Mouse (Mus musculus) embryonic facial prominence, embryonic 11.5 days (tissue): Measurements from ENCODE around the gene Col13a1. TPM values are rescaled to one million over a fixed set of nuclear protein-coding genes. Genes with fewer than 3 reads are reported as not detected.

Experiments
- ATAC-seq: fragments of 200-750 bp; cut with Nextera tagmentation; replicated peaks from 2 replicates; pipeline ENCODE4 v1.8.0; 2017; ENCODE audit warnings: low read depth; ENCODE audit not compliant: insufficient number of reproducible peaks, low FRiP score, low TSS enrichment
- DNase-seq: peaks from one replicate; pipeline ENCODE4 v3.0.0-alpha.2; 2015; ENCODE audit warnings: low spot score
- H3K27ac ChIP-seq: fragments of 300-500 bp; sonication (generic); replicated peaks from 2 replicates; pipeline ENCODE4 v1.5.1; 2014; ENCODE audit warnings: mild to moderate bottlenecking, low read depth, low read length, control low read depth
- H3K27me3 ChIP-seq: fragments of 300-500 bp; sonication (generic); 2 replicates; pipeline ENCODE4 v1.6.1; 2014; ENCODE audit warnings: mild to moderate bottlenecking, low read length, moderate library complexity, mixed read lengths; ENCODE audit not compliant: control insufficient read depth, insufficient read depth
- H3K36me3 ChIP-seq: fragments of 300-500 bp; sonication (generic); replicated peaks from 2 replicates; pipeline ENCODE4 v1.6.1; 2014; ENCODE audit warnings: low read depth, mild to moderate bottlenecking, low read length, moderate library complexity, mixed read lengths; ENCODE audit not compliant: control insufficient read depth, insufficient read depth
- H3K4me1 ChIP-seq: fragments of 300-500 bp; sonication (generic); 2 replicates; pipeline ENCODE4 v1.6.1; 2014; ENCODE audit warnings: low read length, mixed read lengths; ENCODE audit not compliant: control insufficient read depth, insufficient read depth
- H3K4me2 ChIP-seq: fragments of 300-500 bp; sonication (generic); 2 replicates; pipeline ENCODE4 v1.6.1; 2014; ENCODE audit warnings: low read depth, mild to moderate bottlenecking, control low read depth, low read length, moderate library complexity
- H3K4me3 ChIP-seq: fragments of 300-500 bp; sonication (generic); 2 replicates; pipeline ENCODE4 v1.5.1; 2014; ENCODE audit warnings: low read depth, low read length, control low read depth
- H3K9ac ChIP-seq: fragments of 300-500 bp; sonication (generic); replicated peaks from 2 replicates; pipeline ENCODE4 v1.6.1; 2014; ENCODE audit warnings: mild to moderate bottlenecking, control low read depth, low read length
- H3K9me3 ChIP-seq: fragments of 300-500 bp; sonication (generic); replicated peaks from 2 replicates; pipeline ENCODE4 v1.6.1; 2016; ENCODE audit warnings: mild to moderate bottlenecking, low read length, inconsistent platforms, mixed read lengths; ENCODE audit not compliant: control insufficient read depth
- WGBS: fragments of 180-500 bp; shearing (Covaris S2); extraction: QIAGEN DNeasy Blood & Tissue Kit; methylation state at CpG from one replicate; pipeline ENCODE4 v1.1.7; 2014; 5-methylcytosine and 5-hydroxymethylcytosine counted together
- polyA plus RNA-seq: library from polyadenylated mRNA; unstranded; fragments of >200 nt; fragmentation: Nextera tagmentation; extraction: Ambion mirVana; gene quantifications from 2 replicates; pipeline ENCODE4 v1.2.1, GENCODE M21; 2014

The Col13a1 gene
- polyA plus RNA-seq, 1 experiment from 2014 or later: 4.6 TPM

- no peak for DNase-seq
- no peak for ATAC-seq
- Histone ChIP-seq H3K9me3 (no peaks in the 10 kb centered on the region), H3K27ac (no peak overlapping the region), H3K9ac (no peak overlapping the region), H3K4me3 (no peak overlapping the region), H3K36me3 (no peaks in the 10 kb centered on the region), H3K4me2 (no peak overlapping the region), H3K27me3 (no peaks in the 10 kb centered on the region), H3K4me1 (peaks cover 4% of the 10 kb centered on the region)
- 94% methylated on average over 10 of the region's 10 CpGs for WGBS
These were observed 88.6 kb downstream of the Col13a1 start for GRCm38 (mm10) chr10:61890294-61890693.

GRCm38 (mm10) chr10:61879427-61879826 lies 99.5 kb downstream of the Col13a1 start:
- Histone ChIP-seq H3K4me1 (0 out of 2 replicates have a peak, but pooled peaks cover 2% of the 10 kb centered on the region), H3K4me2 (no peak overlapping the region), H3K4me3 (no peak overlapping the region), H3K9me3 (no peaks in the 10 kb centered on the region), H3K27ac (no peak overlapping the region), H3K36me3 (no peaks in the 10 kb centered on the region), H3K9ac (0 out of 2 replicates have a peak overlapping the region, but pooled peaks have one; percentile 13), H3K27me3 (no peaks in the 10 kb centered on the region)
- DNase-seq: peak; percentile 26
- ATAC-seq: no peak
- 13% methylated on average over 4 of the region's 4 CpGs for WGBS

DNA sequence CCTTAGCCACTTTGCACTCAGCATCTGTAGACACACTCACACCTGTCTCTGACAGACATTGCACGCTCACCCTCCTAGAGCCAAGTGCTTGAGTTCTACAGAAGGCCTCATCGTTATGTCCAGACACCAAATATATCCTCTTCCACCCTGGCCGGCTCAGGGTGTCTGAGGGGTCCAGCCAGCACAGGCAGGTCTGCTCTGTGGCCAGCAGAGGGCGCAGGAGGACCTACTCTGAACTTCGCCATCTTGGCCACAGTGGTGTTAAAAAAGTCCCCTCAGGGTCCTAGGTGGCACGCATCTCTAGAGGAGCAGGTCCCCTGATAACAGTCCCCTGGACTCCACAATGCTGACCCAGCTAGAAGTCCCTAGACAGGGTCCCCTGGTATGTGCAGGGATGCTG lies 101.1 kb downstream of the Col13a1 start:
- WGBS: 10% methylated on average over 6 of the region's 6 CpGs
- Histone ChIP-seq H3K9ac (no peak overlapping the region), H3K4me2 (no peak overlapping the region), H3K27me3 (no peaks in the 10 kb centered on the region), H3K27ac (no peak overlapping the region), H3K36me3 (no peaks in the 10 kb centered on the region), H3K4me3 (no peak overlapping the region), H3K9me3 (no peaks in the 10 kb centered on the region), H3K4me1 (0 out of 2 replicates have a peak, but pooled peaks cover 2% of the 10 kb centered on the region)
- ATAC-seq (0 out of 2 replicates have a peak, but pooled peaks have one; percentile 21), DNase-seq (peak; percentile 93)

DNA sequence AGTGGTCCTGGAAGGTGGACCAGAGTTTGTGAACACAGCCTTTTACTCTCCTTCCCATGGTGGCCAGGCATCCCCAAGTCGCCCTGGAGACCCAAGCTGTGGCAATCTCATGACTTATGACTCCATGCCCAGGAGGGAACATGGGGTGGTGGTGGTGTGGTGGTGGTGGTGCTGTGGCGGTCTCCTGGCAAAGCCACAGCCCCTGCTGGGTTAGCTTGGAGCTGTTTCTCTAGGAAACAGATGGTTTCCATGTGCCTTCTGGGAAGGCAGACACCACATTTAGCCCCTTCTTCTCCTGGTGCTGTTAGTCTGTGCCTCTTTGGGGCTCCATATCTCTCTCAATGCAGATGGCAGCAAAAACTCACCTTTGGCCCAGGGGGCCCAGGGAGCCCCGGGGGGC lies 109.1 kb downstream of the Col13a1 start:
- Histone ChIP-seq H3K9me3 (no peaks in the 10 kb centered on the region), H3K9ac (no peak overlapping the region), H3K27ac (no peak overlapping the region), H3K4me3 (no peak overlapping the region), H3K4me2 (no peak overlapping the region), H3K4me1 (peaks cover 5% of the 10 kb centered on the region), H3K27me3 (no peaks in the 10 kb centered on the region), H3K36me3 (no peaks in the 10 kb centered on the region)
- DNase-seq (no peak), ATAC-seq (no peak)
- 72% methylated on average over 3 of the region's 3 CpGs for WGBS

DNA sequence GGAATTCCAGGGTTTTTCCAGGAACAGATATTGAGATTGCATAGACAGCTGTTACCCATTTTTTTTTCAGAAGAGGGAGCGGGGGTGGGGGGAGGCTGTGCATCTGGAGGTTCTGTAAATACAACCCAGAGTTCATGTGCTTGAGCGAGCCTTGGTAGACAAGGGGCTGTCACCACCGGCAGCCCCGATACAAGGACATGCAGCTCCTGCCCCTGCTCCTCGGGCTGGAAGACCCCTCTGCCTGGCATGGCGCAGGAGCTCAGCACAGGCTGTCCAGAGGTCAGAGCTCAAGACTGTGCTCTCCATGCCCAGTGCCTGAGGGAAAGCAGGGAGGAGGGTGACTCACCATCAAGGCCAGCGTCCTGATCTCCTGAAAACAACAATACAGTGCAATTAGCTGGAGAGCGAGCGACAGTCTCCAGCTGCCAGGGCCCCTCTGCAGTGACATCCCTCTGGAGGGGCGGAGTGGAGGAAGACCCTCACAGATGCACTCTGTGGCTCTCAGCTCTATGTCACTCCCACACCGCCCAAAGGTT lies 112.8 kb downstream of the Col13a1 start:
- H3K9ac ChIP-seq: no peak overlapping the region; the same call in 1 of the 2 replicates
- H3K27me3 ChIP-seq: no peaks in the 10 kb centered on the region
- H3K4me1 ChIP-seq: peaks cover 5% of the 10 kb centered on the region
- DNase-seq: peak; percentile 49
- H3K27ac ChIP-seq: no peak overlapping the region
- no peaks in the 10 kb centered on the region for H3K36me3 ChIP-seq
- no peak overlapping the region for H3K4me3 ChIP-seq
- peaks cover 12% of the 10 kb centered on the region for H3K9me3 ChIP-seq
- WGBS: 33% methylated on average over 11 of the region's 11 CpGs
- no peak overlapping the region for H3K4me2 ChIP-seq
- 0 out of 2 replicates have a peak, but pooled peaks have one; percentile 30 for ATAC-seq

DNA sequence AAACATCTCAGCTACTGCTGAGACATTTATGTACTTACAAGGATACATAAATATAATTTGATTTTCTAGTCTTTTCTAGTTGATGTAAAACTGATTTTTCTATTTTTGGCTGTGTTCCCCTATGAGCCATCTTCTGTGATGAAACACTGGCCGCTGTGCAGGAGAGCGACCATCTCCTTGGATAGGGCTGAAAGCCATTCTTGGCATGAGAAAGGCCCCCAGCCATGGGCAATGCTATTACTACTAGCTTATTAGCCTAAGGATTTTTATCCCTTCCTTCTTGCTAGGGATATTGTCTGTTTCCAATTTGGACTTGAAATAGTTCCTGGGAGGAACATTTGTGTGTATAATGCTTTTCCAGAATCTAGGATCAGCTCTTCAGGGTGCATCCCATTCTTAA lies 119.5 kb downstream of the Col13a1 start:
- ATAC-seq (no peak), DNase-seq (no peak)
- no peak overlapping the region for H3K9ac ChIP-seq
- WGBS: 89% methylated on average over 2 of the region's 2 CpGs
- no peak overlapping the region for H3K4me3 ChIP-seq
- no peaks in the 10 kb centered on the region for H3K4me1 ChIP-seq
- H3K27me3 ChIP-seq: no peaks in the 10 kb centered on the region
- no peaks in the 10 kb centered on the region for H3K36me3 ChIP-seq
- H3K4me2 ChIP-seq: no peak overlapping the region
- H3K27ac ChIP-seq: no peak overlapping the region
- H3K9me3 ChIP-seq: peaks cover 12% of the 10 kb centered on the region

- WGBS: 76% methylated on average over 8 of the region's 8 CpGs
- Histone ChIP-seq H3K9me3 (no peaks in the 10 kb centered on the region), H3K4me2 (no peak overlapping the region), H3K27ac (no peak overlapping the region), H3K9ac (no peak overlapping the region), H3K4me1 (no peaks in the 10 kb centered on the region), H3K4me3 (no peak overlapping the region), H3K36me3 (no peaks in the 10 kb centered on the region), H3K27me3 (no peaks in the 10 kb centered on the region)
- DNase-seq (no peak), ATAC-seq (no peak)
These were observed 123.7 kb downstream of the Col13a1 start for GRCm38 (mm10) chr10:61855139-61855675.

DNA sequence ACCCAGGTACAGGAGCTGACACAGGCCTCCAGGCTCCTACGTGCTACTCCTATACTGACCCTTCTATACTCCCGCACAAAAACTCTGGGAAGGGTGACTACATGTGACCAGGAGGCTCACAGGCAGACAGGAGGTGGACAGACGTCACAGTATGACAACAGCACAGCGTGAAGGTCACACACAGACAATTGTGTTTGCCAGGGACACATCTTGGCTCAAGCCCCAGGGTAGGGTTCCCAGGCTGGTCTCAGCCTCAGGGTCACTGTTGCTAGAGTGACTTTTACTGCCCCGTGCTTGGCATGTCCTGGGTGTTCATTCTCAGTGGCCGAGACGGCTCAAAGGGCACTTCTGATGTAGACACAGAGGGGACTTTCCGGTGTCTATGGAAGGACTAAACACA lies 126.1 kb downstream of the Col13a1 start:
- WGBS: 85% methylated on average over 8 of the region's 8 CpGs
- Histone ChIP-seq H3K9ac (no peak overlapping the region), H3K4me2 (no peak overlapping the region), H3K27ac (no peak overlapping the region), H3K27me3 (no peaks in the 10 kb centered on the region), H3K36me3 (no peaks in the 10 kb centered on the region), H3K4me3 (no peak overlapping the region), H3K4me1 (no peaks in the 10 kb centered on the region), H3K9me3 (no peaks in the 10 kb centered on the region)
- DNase-seq (no peak), ATAC-seq (no peak)
